Mouse (Mus musculus) small intestine, adult 2 months (tissue): ENCODE measurements around the gene Sgms1.

Experiments
- CTCF ChIP-seq: fragments of 200-500 bp; IDR thresholded peaks from 2 replicates; pipeline ENCODE4 v1.5.1; 2012; ENCODE audit warnings: low read depth, mild to moderate bottlenecking, control low read depth, inconsistent platforms, low read length, moderate library complexity, mixed read lengths; ENCODE audit not compliant: insufficient replicate concordance, insufficient read length; ENCODE audit errors: extremely low read depth
- POLR2A ChIP-seq: fragments of 200-500 bp; IDR thresholded peaks from 2 replicates; pipeline ENCODE4 v1.6.1; 2012; ENCODE audit warnings: low read depth, mild to moderate bottlenecking, control low read depth, inconsistent platforms, low read length, moderate library complexity

GRCm38 (mm10) chr19:32239459-32239792 lies 150.1 kb downstream of the Sgms1 start:
- TF ChIP-seq CTCF, result no peak
- no peak for TF ChIP-seq POLR2A
